In genomic region chr1:44741256-44741655, GRCm38 (mm10) we compare ENCODE assay signal across 9 mouse cellular contexts.
DNase-seq lines count a peak whose midpoint lies in the region; ATAC-seq and TF ChIP-seq lines count a peak whose summit lies in the region.
"Had no signal": no experiment of that assay in that cellular context is flagged by ENCODE, and none has a peak within 500 bp of the region (broad histone marks: within the 10 kb centered on the region; RNA-seq: fewer than 3 reads in every experiment).

No protein-coding gene starts in this region.

- DNase-seq in hindbrain, embryonic 14.5 days (ENCODE audit: low spot score), result peak; percentile 48
- DNase-seq in brain, embryonic 14.5 days (ENCODE audit: low read depth), result peak; percentile 69
- DNase-seq in retina, postnatal 1 day, result peak; percentile 25
- no peak for DNase-seq in liver, postnatal 0 days
- DNase-seq: cerebellum, postnatal 36 days had no signal

- H3K27me3 ChIP-seq in hindbrain, embryonic 14.5 days (ENCODE audit: control insufficient read depth, insufficient read depth, low read length), result no peaks in the 10 kb centered on the region
- H3K27me3 ChIP-seq in hindbrain, embryonic 12.5 days, result no peaks in the 10 kb centered on the region
- no peaks in the 10 kb centered on the region for H3K27me3 ChIP-seq in midbrain, embryonic 12.5 days
- H3K27me3 ChIP-seq in midbrain, embryonic 13.5 days, result no peaks in the 10 kb centered on the region
- no peaks in the 10 kb centered on the region for H3K27me3 ChIP-seq in liver, postnatal 0 days (ENCODE audit: insufficient read depth, low read length)
- H3K27me3 ChIP-seq: lung, embryonic 15.5 days had no signal

- no peak for ATAC-seq in hindbrain, embryonic 14.5 days (ENCODE audit: low FRiP score)
- ATAC-seq in hindbrain, embryonic 12.5 days (ENCODE audit: low FRiP score), result no peak
- 0 out of 2 replicates have a peak, but pooled peaks have one; percentile 19 for ATAC-seq in midbrain, embryonic 12.5 days (ENCODE audit: low FRiP score, low read depth)
- no peak for ATAC-seq in midbrain, embryonic 13.5 days
- no peak for ATAC-seq in liver, postnatal 0 days

- H3K36me3 ChIP-seq in hindbrain, embryonic 14.5 days (replicated peaks; ENCODE audit: control insufficient read depth, insufficient read depth), result no peaks in the 10 kb centered on the region
- H3K36me3 ChIP-seq in hindbrain, embryonic 12.5 days, result no peaks in the 10 kb centered on the region
- H3K36me3 ChIP-seq in midbrain, embryonic 12.5 days, result no peaks in the 10 kb centered on the region
- no peaks in the 10 kb centered on the region for H3K36me3 ChIP-seq in midbrain, embryonic 13.5 days
- no peaks in the 10 kb centered on the region for H3K36me3 ChIP-seq in liver, postnatal 0 days (replicated peaks; ENCODE audit: insufficient read depth, low read length)
- H3K36me3 ChIP-seq: lung, embryonic 15.5 days had no signal

- no peak overlapping the region for H3K27ac ChIP-seq in hindbrain, embryonic 14.5 days
- H3K27ac ChIP-seq in hindbrain, embryonic 12.5 days, result no peak overlapping the region
- no peak overlapping the region for H3K27ac ChIP-seq in midbrain, embryonic 12.5 days (replicated peaks)
- H3K27ac ChIP-seq in midbrain, embryonic 13.5 days, result no peak overlapping the region
- no peak overlapping the region for H3K27ac ChIP-seq in liver, postnatal 0 days (ENCODE audit: low read depth)
- H3K27ac ChIP-seq: lung, embryonic 15.5 days had no signal

- no peak overlapping the region for H3K4me3 ChIP-seq in hindbrain, embryonic 14.5 days (replicated peaks; ENCODE audit: low read length)
- H3K4me3 ChIP-seq in hindbrain, embryonic 12.5 days, result no peak overlapping the region
- H3K4me3 ChIP-seq in midbrain, embryonic 12.5 days, result no peak overlapping the region
- no peak overlapping the region for H3K4me3 ChIP-seq in midbrain, embryonic 13.5 days (replicated peaks)
- no peak overlapping the region for H3K4me3 ChIP-seq in liver, postnatal 0 days (ENCODE audit: low read depth, low read length)
- H3K4me3 ChIP-seq: lung, embryonic 15.5 days had no signal

- no peak overlapping the region for H3K9ac ChIP-seq in hindbrain, embryonic 14.5 days
- no peak overlapping the region for H3K9ac ChIP-seq in hindbrain, embryonic 12.5 days
- no peak overlapping the region for H3K9ac ChIP-seq in midbrain, embryonic 12.5 days (replicated peaks)
- H3K9ac ChIP-seq in midbrain, embryonic 13.5 days (replicated peaks), result no peak overlapping the region
- no peak overlapping the region for H3K9ac ChIP-seq in liver, postnatal 0 days (replicated peaks)
- H3K9ac ChIP-seq: lung, embryonic 15.5 days had no signal

- TF ChIP-seq EP300 in liver, postnatal 0 days (IDR thresholded peaks at IDR 0.05; ENCODE audit: low read depth), result no peak

- H3K4me2 ChIP-seq in hindbrain, embryonic 14.5 days (replicated peaks), result no peak overlapping the region
- H3K4me2 ChIP-seq in hindbrain, embryonic 12.5 days (replicated peaks), result no peak overlapping the region
- no peak overlapping the region for H3K4me2 ChIP-seq in midbrain, embryonic 12.5 days (replicated peaks)
- no peak overlapping the region for H3K4me2 ChIP-seq in midbrain, embryonic 13.5 days (replicated peaks)
- no peak overlapping the region for H3K4me2 ChIP-seq in liver, postnatal 0 days (ENCODE audit: low read depth, low read length)
- H3K4me2 ChIP-seq: lung, embryonic 15.5 days had no signal

- H3K9me3 ChIP-seq in hindbrain, embryonic 14.5 days (ENCODE audit: control insufficient read depth, low read length), result no peaks in the 10 kb centered on the region
- no peaks in the 10 kb centered on the region for H3K9me3 ChIP-seq in hindbrain, embryonic 12.5 days (replicated peaks)
- no peaks in the 10 kb centered on the region for H3K9me3 ChIP-seq in midbrain, embryonic 12.5 days
- no peaks in the 10 kb centered on the region for H3K9me3 ChIP-seq in midbrain, embryonic 13.5 days
- H3K9me3 ChIP-seq in liver, postnatal 0 days (ENCODE audit: low read length), result no peaks in the 10 kb centered on the region
- H3K9me3 ChIP-seq: lung, embryonic 15.5 days had no signal

- TF ChIP-seq CTCF in brain, embryonic 14.5 days (IDR thresholded peaks at IDR 0.05; ENCODE audit: borderline replicate concordance, extremely low read depth, insufficient read depth, insufficient read length), result peak; percentile 49; the same call in 1 of the 2 replicates
- TF ChIP-seq CTCF in liver, postnatal 0 days (IDR thresholded peaks at IDR 0.05; ENCODE audit: low read depth), result no peak

- TF ChIP-seq POLR2A in brain, embryonic 14.5 days (IDR thresholded peaks at IDR 0.05; ENCODE audit: borderline replicate concordance, extremely low read depth, insufficient read depth, insufficient read length, poor library complexity, severe bottlenecking), result no peak

- H3K4me1 ChIP-seq in hindbrain, embryonic 14.5 days (replicated peaks; ENCODE audit: control insufficient read depth, insufficient read depth, low read length), result no peaks in the 10 kb centered on the region
- no peaks in the 10 kb centered on the region for H3K4me1 ChIP-seq in hindbrain, embryonic 12.5 days
- no peaks in the 10 kb centered on the region for H3K4me1 ChIP-seq in midbrain, embryonic 12.5 days
- H3K4me1 ChIP-seq in midbrain, embryonic 13.5 days (replicated peaks), result no peaks in the 10 kb centered on the region
- no peaks in the 10 kb centered on the region for H3K4me1 ChIP-seq in liver, postnatal 0 days (ENCODE audit: insufficient read depth)
- H3K4me1 ChIP-seq: lung, embryonic 15.5 days had no signal
